Mouse (Mus musculus) frontal cortex, postnatal 36 days (tissue): ENCODE measurements around the gene H2al2a.
"Not testable (repeated sequence)": the region's sequence is repeated elsewhere in the genome, so short reads cannot be mapped to it uniquely, and the experiment has no call there.

Experiments
- DNase-seq, 2 experiments: peaks; one replicate each; pipeline ENCODE4 v3.0.0; 2022; ENCODE audit warnings: low spot score in 2 of 2

H2al2a gene

DNA sequence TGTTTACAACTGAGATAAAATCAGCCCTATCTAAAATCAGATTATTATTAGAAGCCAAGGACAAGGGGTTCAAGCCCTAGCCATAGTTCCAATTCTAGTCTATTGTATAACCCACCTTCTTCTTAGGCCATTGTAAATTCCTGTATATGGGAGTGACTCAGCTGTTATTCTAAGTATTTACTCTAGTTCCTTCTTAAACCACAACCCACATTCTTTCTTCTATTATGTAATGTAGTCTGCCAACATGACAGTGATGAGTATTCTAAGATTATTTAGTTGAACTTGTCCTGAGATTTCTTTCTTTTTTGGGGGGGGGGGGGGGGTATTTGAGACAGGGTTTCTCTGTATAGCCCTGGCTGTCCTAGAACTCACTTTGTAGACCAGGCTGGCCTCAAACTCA, 19.1 kb downstream of the H2al2a start:
- not testable (repeated sequence) for DNase-seq

- DNase-seq = no peak
Observed at GRCm38 (mm10) chr2:17975601-17976327, 21.0 kb downstream of the H2al2a start.

DNA sequence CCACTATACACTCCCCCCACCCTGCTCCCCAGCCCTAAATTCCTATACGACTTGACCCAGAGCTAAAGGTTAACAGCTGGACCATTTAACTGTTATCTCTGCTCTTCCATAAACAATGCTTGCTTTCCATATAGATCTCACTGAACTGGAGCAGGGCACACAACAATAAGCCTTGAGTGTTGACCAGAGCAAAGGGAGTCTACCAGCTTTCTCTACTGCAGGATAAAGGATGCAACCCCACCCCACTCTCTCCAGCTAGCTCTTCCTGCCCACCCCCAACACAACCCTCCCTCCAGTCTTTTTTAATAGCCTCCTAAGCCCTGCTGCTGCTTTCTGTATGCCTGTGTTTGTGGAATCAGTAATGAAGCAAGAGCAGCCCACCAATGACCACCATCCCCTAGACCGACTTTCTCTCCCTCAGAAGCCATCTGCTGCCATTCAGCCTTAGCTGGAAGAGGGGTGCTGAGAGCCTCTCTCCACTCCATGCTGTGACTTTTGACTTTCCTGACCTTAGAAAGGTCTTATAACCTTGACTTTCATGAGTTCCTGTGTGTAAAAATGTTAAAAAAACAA, 22.8 kb downstream of the H2al2a start:
- no peak for DNase-seq

DNA sequence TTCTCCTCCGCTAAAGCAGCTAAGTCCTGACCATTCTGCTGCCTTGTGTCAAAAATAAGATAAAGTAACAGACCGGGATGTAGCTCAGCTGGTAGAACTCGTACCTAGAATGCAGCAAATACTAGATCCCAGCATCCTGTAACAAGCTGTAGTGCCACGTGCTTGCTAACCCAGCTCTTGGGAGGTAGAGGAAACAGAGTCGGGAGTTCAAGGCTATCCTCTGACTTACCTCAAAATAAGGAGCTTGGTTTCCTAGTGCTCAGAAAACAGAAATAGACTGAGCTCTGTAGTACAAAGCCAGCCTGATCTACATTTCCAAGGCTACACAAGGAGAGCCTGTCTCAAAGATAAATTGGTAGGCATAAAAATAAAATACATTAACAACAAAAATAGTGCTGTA, 23.5 kb downstream of the H2al2a start:
- DNase-seq = no peak

GRCm38 (mm10) chr2:17972843-17973242, 23.9 kb downstream of the H2al2a start:
- DNase-seq = no peak

GRCm38 (mm10) chr2:17971407-17971806, 25.4 kb downstream of the H2al2a start:
- no peak for DNase-seq

- DNase-seq = no peak
Observed at GRCm38 (mm10) chr2:17970662-17971061, 26.1 kb downstream of the H2al2a start.

- DNase-seq = no peak
Observed at GRCm38 (mm10) chr2:17970187-17970586, 26.6 kb downstream of the H2al2a start.

DNA sequence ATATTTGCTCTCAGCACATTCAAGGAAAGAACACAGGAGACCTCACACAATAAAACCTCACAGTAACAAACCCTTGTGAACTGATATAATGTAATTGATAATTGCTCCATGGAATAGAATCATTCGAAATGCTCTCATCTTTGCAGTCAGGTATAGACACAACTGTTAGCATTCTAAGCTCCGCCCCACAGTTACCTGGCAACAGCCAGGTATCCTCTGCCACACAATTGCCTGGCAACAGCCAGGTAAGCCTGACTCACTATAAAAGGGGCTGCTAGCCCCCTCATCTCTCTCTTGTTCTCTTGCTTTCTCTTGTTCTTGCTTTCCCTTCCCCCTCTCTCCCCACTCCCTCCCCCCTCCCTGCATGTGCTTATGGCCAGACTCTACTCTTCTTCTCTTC, 28.2 kb downstream of the H2al2a start:
- DNase-seq = no peak

- not testable (repeated sequence) for DNase-seq
Observed at GRCm38 (mm10) chr2:17968037-17968436, 28.7 kb downstream of the H2al2a start.

GRCm38 (mm10) chr2:17959501-17959900, 37.3 kb downstream of the H2al2a start:
- DNase-seq = no peak

DNA sequence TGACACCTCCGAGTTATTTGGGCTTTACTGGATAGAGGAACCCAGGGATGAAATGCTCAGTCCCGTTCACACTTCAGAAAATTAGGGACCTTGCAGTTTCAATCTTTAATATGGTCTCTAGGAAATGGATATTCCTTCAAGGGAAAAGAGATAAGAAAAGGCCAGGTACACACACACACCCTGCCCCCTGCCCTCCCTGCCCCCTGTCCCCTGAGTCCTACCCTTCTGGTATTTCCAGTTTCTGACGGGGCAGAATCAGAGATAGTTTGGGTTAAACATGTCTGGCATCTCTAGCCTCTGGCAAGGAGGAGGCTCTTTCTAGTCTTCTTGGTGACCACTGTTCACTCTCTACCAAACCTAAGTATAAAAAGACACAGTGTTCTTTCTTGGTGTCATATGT, 49.9 kb downstream of the H2al2a start:
- no peak for DNase-seq
